Mouse (Mus musculus) frontal cortex, postnatal 14 days (tissue): ENCODE results near the gene Ggact.

Experiments used
- DNase-seq, 2 experiments: peaks; one replicate each; pipeline ENCODE4 v3.0.0; 2022; ENCODE audit warnings: low spot score in 2 of 2

Gene Ggact

DNA sequence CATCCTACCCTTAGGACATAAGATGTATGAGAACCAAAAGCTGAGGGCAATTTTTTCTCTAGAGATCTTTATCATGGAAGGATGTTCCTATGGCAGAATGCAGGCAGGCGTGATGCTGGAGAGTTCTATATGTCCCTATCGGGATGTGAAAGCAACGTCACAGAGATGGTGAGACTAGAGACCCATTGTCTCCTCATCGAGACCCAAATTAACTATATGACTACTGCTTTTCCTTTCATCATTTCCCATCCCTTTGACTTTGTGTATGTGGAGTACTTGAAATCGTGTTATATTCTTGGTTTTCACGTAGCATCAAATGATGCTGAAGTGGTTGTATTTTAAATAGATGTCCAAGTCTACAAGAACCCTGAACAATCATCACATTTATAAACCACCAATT lies at the start of gene Ggact:
Gene Ggact, minus strand, starts transcription at position 101 of the 400 bp plus-strand sequence.
- DNase-seq, result no peak

DNA sequence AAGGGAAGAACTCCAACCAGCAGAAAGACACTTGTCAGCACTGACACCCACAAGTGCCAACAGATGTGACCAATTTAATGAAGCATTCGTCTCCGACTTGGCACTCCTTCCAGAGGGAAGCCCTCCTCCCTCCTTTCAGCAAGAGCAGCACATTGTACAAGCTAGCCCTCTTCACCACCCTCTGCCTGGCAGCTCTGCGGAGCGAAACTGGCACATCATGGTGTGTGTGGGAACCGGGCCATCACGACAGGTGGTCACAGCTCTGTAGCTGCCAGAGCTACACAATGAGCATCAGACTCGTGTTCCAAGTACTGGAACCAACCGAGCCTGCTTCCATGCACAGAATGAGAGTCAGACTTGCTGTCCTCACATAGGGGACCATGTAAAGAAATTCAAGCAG lies 44.4 kb upstream of the Ggact start:
- peak; percentile 70 to 83 for DNase-seq

DNA sequence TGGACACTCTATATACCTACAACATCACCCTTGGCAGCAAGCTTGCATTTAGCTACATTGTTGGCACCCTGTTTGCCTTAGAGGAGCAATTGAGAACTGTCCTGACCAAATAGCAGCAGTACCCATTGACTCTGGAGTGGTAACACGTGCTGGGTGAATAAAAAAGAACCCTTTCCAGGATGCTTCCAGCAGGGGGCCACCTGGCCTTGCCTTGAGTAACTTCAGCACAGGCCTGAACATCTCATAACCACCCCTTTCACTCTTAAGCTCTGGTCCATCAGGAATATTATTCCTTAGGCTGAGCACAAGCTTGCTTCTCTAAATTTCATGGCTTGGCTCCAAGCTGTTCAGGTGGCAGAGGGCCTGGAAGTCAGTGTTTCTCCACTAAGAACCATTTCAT lies 39.8 kb upstream of the Ggact start:
- DNase-seq, result peak; percentile 27 to 62

DNA sequence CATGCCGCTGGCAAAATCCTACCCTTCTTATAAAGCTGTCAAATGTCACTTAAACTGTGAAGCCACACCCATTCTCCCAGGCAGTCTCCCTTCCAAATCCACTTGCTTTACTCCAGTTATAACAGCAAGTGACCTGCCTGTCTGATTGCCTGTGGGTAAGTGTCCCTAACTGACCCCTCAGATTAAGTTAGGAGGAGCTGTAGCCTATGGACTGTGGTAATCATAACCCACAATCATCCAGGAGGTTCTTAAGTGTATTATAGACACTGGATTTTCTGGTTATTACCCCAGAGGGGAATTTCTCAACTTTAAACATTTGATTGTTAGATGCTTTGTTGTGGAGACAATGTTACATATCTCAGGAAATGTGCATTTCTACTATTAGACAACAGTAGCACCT lies 39.0 kb upstream of the Ggact start:
- DNase-seq, result no peak

DNA sequence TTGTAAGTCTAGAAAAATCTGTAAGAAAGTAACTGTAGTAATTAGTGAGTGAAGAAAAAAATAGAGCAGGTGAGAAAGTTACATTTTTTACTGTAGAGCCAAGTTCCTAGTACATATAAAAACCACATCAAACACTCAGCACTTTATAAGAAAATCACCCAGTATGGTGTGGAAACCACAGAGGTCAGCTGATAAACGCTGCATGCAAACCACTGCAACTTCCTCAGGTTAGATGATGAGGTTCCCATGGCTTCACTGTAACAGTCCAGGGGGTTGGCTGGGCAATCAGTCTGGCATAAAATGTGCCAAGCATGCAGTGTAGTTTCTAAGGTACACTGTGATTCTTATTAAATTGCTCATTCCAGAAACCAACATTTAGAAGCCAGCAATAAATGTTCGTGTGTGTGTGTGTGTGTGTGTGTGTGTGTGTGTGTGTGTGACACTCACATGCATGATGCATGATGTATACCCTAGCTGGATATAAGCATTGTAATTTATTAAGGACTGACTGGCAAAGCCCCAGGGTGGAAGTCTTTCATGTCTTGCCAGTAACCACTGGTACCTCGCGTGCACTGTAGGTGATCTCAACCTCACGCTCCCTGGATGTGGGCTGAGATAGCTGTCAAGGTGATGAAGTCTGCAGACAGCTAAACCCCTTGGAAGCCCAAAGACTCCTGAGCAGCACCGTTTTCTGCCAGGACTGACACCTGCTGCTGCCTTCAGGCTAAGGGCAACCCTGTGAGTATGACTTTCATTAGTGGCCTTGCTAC lies 38.3 kb upstream of the Ggact start:
- no peak for DNase-seq

DNA sequence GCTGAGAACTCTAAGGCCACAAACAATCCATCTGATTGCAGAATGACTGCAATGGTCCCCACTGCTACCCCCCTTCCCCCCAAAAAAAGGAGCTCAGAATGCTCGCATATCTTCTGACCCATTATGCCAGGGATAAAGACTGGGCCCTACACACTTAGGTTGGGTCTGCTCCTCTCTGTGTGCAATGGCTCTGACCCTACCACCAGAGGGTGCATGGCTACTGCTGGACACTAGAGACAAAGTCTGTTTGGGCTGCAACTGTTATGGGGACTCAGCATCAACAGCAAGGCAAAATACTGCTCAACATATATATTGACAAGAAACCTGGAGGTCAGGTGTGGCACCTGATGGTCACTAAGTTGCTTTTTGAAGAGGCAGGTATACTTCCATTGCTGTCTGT lies 37.4 kb upstream of the Ggact start:
- no peak for DNase-seq

DNA sequence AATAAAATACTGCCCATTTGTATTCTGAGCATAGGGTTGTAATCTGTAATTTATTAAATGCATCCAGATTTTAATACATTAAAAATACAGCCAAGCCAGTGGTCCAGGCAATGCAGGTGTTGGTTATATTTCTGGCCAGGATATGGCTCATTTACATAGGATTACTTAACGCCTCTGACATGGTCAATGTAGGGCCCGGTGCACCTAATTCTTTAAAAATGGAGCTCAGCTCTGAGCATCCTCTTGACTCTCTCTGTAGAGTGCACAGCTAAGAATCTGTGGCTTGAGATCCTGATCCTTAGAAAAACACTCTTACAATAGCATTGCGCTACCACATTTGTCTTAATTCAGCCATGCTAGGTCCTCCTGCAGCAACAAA lies 29.9 kb upstream of the Ggact start:
- no peak for DNase-seq

DNA sequence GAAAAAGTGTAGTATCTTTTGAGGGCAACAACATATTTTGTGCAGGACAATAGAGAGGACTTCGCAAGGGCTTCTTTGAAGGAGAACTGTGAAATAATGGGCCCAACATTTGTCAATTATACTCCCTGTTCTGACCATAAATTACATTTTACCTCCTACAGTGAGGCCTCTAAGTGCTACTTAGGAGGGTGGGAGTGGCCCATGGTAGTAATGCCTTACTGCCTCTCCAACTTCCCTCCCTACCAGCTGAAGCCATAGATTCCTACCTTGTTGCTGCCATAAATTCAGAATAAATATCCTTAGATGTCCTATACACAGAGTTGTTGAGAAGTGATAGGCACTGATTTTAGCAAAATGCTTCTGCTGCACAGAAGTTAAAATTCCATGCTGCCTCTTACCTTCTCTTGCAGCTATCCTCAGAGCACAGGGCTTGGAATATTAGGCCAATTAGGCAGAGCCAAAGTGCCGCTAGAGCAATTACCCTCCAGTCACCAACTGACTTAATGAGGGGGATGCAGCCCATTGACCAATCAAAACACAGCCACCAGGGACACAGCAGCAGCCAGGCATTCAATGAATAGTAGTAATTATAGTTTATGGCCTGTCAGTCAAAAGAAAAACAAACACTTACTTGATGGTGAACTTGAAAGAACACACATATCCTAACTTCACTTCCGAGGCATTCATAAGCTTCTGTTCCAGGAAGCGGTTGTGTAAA lies 29.4 kb upstream of the Ggact start:
- DNase-seq, result no peak

DNA sequence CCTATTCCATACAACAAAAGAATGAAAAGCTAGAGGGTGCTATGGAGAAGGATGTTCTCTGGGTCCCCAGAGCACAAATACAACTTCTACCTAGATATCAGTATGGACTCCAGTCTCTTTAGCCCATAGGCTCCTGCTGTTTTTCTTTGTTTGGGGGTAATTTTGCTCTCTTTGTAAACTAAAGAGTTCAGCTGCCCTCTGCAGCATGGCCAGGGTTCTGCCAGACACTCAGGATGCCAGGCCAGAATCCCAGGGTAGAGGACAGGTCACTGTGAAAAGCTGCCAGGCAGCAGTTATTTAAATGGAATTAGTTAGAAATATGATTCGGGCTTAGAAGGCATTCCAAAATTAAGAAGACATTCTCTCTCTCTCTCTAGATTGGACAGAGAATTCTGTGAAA lies 22.9 kb upstream of the Ggact start:
- DNase-seq, result no peak

DNA sequence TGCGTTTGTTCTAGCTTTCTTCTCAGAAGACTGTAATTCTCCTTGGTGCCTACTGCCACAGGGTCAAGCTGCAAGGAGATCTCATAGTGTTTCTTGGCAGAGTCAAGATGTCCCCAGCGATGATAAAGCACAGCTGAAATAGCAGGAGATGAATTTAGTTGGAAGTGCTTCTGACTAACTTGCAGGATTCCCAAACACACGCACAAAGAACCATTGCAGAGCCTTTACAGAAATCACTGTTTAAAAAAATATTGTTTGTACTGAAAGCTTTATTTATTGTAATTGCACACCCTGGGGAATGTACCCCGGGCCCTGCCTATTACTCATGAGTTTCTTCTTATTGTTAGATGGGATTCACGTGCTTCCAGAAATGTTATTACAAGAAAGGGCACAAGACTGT lies 6.5 kb upstream of the Ggact start:
- DNase-seq, result no peak

DNA sequence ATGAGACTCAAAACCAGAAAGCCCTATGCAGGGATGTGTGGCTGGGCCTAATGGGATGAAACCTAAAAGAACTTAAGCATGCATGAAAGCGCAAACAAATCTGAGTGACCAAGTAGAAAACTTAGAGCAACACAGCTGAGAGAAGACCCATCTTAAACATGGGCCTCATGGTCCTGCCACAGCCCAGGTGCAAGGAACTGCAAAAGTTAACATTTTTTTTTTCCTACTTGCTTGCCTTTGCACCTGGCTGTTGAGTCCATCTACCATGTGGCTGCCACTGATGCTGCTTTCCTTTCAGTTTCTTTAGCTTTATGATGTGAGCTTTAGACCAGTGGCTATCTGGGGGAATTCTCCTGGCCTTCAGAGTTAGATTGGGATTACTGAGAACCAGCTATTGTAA lies 4.1 kb upstream of the Ggact start:
- DNase-seq, result no peak

DNA sequence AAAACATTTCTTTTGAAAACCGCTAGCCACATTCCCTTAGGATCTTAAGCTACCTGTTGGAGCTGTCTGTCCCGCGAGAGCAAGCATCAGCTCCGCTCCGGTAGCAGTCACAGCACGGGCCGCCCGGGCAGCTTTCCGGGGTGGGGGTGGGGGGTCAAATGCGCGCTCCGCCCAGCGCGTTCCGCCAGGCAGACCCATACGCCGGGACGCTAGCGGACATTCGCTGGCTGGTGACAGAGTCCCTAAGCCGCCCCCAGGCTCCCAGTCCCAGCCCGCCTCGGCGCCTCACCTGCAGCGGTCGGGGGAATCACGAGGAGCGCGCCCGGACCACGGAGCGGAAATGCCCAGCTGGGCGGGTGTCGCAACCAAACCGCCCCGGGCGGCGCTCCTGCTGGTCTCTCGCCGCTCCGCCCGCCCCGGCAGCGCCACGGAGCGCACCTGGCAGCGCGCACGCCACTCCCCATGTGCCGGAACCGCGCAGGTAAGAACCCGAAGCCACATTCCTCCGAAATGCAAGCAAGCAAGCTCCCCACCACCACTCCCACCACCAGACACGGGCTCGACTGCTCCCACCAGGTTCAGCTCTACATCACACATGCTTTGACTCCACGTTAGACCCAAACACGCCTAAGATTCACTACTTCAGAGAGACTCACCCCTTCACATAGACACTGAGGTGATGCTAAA lies 602 bp downstream of the Ggact start:
- DNase-seq, result peak; percentile 16 to 37

DNA sequence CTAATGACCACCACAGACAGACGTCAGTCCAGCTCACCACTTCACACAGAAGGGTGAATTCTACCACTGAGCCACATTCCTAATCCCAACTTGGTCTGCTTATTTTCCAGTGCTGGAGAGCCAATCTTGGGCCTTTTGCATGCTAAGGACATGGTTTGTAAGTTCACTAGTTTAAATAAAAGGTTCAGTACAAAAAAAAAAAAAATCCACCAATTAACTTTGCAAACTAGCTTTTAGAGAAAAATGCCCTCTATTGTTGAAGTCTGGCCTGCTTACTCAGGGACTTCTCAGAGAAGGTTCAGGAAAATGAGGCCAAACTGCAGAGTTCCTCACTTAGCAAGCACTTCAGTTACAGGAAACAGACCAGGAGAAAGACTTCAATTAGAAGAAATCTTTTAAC lies 1.4 kb downstream of the Ggact start:
- DNase-seq, result no peak

DNA sequence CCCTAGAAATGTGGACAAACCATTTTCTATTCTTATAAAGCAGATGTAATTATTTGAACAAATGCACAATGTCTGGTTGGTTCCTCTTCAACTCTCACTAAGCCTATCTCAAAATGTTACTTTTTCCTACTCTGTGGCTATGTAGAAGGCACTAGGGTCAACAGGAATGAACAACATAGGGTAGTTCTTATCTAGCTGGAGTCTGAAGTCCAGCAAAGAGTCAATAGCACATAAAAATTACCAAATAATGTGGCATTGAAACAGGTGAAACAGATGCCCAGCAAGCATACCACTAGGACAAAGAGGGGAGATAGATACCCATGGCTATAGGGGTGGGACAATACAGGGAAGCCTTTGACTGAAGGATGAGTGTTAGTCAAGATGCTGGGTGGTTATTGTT lies 2.3 kb downstream of the Ggact start:
- no peak for DNase-seq

DNA sequence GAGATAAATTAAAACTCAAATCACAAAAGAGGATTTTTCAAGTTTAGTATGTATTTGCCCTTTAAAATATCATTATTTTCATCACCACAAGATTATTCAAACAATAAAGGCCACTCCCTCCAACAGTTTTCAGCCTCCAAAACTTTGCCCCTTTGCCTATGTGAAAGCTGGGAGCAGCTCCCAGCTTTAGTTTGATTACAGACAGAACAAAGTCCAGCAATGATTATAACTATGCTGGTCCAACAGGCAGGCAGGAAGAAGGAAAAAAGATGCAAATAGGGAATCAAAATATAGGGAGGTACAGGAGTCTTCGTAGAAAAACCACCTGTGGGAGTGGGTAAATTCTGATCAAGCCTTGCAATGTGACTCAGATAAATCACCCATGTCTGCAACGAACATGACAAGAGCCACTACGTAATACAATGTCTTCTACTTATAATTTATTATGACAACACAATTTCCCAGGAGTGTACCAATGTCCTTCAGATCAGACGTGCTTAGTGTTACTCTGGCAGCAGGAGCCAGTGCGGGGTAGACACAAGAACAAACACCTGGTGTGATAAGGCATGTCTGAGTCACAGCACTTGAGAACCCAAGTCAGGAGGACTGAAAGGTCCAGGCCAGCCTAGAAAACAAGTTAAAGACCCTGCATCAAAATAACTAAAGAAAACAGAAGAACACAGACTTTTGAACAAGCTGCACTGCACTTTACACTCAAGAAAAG lies 4.0 kb downstream of the Ggact start:
- no peak for DNase-seq

DNA sequence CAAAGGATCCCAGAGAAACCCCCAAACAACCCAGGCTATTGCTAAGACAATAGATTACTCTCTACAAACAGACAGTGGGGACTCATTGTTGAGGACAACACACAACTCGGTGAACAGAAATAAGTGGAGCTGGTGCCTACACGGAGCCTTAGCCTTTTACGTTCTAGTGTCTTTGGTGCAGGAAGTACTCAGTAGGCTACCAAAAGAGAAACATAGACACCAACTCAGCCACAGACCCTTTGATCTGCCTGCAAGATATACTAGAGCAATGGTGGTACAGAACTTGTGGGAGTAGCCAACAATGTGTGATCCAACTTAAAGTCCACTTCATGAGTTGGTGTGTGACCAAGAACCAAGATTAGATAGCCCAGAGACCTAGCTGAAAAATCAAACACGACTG lies 5.5 kb downstream of the Ggact start:
- no peak for DNase-seq

DNA sequence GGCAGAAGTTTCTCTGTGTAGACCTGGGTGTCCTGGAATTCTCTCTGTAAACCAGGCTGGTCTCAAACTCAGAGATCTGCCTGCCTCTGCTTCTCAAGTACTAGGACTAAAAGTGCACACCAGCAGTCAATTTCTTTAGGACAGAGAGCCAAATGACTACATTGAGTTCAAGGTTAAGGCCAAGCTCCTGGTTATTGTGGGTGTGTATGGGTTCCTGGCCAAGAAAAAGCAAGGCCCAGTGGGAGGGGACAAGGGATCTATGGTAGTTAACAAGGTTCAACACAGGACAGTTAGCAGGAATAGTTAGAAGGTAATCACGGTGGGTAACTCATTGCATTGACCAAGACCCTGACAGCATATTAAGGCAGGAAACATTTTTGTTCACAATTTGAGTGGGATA lies 8.6 kb downstream of the Ggact start:
- no peak for DNase-seq

DNA sequence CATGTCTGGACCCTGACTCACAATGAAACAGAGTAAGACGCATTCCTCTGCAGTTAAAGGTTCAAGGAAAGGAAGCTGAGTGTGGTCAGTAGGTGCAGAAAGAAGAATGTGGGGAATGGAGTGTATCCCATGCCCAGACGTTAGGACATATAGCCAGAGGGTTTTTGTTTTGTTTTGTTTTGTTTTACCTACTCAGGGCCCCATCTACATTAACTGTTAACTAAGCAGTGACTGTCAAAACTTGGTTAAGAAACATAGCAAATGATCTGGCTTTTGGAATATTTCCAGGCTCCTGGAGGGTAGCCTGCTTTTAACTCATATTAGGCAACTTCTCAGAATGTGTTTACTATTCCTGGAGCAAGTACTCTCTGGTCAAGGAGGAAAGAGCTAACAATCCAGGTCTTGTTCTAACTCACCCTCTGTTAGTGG lies 9.6 kb downstream of the Ggact start:
- no peak for DNase-seq

DNA sequence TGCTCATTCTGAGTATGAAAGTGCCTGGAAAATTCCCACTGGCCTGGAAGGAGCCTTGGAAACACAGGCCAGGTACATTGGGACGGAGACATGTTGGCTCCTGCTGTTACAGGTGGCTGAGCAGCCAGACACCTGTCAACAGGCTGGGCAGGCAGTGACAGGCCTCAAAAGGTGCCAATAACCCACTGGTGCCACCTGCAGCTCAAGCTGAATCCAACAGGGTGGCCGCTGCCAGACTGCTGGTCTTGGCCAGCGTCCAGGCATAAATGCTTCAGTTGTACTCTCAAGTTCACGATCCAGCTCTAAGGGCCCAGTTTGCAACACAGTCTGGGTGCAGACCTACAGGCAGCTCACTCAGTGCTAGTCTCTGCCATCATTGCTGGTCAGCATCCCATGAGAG lies 10.7 kb downstream of the Ggact start:
- DNase-seq, result peak; percentile 32 to 50

DNA sequence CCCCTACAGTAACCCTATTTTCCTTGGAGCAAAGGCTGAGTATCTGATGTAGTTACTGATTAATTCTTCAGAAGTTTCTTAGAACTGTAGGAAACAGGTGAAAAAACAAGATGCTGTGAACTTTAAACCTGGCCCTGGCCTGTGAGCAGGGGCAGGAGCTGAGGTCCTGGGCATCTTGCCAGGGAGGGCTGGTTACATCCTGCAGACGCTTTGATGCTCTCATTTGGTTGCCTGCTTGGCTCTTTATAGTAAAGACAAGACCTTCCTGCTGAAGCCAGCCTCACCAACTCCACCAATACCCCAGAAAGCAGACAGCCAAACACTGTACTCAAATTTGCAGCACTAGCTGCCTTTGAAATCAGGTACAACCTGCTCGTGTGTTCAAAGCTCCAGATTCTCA lies 11.4 kb downstream of the Ggact start:
- DNase-seq, result no peak

DNA sequence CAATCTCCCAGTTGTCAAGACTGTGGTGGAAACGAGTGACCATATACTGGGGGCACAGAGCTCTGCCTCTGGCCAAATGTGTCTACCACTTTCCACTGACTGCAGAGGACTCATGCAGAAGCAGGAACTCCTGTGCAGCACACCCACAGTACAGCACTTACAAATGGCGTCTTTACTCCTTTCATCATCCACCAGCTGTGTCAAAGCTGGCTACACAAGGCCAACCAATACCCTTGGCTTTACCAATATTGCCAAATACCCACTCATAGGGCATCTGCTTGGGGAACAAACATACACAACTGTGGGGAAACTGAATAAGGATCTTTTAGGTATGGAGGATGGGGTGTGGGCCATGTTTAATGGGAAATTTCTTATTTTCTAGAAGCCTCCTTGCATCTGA lies 11.8 kb downstream of the Ggact start:
- DNase-seq, result no peak

DNA sequence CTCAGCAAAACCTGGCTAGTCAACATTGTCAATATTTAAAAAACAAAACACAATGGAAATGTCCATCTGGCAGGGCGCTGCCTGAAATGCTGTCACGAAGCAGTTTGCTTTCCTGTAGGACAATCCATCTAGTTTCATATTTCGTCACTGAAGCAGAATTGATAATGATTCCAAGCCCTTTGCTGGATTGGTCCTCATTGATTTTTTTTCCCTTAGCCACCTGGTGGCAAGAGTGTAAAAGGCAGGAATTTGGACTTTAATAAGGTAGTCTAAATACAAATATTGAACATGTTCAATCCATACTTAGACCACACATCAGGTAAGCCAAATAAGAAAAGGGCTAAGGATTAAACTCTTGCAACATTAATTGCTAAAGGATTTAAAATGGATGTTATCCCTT lies 12.4 kb downstream of the Ggact start:
- DNase-seq, result no peak
